Mouse (Mus musculus) spleen, postnatal 10 days (tissue): ENCODE data around the gene Gm49711.

ENCODE experiments used
- DNase-seq, 2 experiments: peaks; one replicate each; pipeline ENCODE4 v3.0.0; 2021 to 2022; ENCODE audit warnings: low spot score in 2 of 2

Gene Gm49711

GRCm38 (mm10) chr16:92057852-92058643 is at the start of gene Gm49711, which contains the start of the genes Mrps6 and Slc5a3:
TSS of gene Gm49711 (plus strand) at chr16:92058316.
TSS of gene Mrps6 (plus strand) at chr16:92058270.
TSS of gene Slc5a3 (plus strand) at chr16:92058322.
- DNase-seq: peak; percentile 85

DNA sequence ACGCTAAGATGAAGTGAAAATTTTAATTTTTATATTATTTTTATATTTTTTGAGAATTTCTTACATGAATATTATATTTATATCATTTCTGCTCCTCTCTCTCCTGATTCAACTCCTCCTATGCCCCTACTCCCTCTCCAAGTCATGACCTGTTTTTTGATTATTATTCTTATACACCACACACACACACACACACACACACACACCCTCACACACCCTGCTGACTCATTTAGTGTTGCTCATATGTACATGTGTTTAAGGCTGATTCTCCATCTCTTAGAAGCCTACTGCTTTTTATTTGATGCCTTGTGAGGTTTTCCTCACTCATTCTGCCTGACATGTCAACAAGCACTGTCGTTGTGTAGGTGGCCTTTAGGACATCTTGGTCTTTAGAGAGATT is 48.5 kb upstream of the Gm49711 start:
- DNase-seq: no peak

- DNase-seq: no peak
Measured at GRCm38 (mm10) chr16:92016792-92017191, 41.3 kb upstream of the Gm49711 start.

DNA sequence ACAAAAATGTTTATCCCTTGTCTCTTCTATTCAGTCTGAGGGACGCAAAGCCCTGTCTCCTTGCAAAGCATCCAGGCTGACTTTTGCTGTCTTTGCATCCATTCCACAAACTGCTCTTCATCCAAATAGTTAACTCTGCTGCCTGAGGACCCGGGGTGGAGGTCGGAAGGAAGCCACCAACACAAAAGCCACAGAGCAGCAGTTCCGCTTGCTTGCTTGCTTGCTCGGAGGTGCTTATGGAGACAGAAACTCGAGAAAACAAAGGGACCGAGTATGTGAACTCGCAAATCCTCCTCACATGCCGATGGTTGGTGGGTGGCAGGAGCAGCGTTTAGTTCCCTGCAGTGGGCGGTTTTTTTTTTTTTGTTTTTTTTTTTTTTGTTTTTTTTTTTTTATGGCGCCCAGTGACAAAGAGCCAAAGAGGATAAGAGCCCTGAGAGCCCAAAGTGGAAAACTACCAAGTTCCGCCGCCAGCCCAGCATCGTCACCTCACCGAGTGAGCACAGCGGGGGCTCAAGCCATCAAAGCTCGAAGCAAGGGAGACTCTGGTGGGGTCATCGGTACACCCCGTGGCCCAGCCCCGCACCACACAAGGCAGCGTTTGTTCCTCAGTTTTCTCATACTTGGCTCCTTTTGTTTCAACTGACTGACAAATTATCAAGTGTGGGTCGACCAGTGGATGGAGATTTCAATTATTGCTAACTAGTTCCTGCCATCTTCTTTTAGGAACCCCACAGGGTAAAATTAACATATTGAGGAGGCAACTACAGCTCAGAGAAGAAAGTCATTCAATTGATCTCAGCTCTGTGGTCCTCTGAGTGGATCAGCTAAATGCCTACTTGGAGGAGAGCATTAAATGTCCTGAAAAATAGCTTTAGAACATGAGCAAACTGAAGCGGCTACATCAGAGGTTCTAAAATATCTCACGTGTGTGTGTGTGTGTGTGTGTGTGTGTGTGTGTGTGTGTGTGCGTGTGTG is 38.7 kb upstream of the Gm49711 start:
- DNase-seq: peak; percentile 10 to 35

DNA sequence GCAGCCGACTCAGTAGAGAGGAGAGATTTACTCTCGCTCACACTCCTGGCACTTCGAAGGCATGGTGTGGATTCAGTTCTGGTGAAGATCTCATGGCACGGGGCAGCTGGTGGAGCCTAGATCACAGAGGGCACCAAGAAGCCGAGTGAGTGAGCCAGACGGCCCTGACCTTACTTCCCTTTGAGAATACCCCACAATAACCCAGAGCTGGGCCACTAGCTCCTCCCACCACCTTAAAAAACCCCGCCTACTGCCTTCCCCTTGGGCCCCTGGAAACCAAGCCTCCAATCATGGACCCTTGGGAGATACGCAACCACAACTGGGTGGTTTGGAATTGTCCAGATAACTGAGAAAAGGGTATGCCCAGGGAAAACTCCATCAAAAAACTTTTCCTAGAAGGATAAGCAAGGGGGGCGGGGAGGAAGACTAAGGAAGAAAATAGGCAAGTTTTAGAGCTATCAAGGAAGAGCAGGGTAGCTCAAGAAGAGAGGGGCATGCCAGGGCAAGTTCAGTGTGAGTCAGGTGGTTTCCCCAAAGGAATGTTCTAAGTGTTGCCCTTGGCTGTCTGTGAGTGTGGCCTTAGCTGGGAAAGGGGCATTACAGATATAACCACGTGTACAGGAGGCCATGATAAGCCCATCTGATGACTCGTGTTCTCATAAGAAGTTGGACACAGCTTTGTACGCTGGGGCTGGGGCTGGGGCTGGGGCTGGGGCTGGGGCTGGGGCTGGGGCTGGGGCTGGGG is 36.3 kb upstream of the Gm49711 start:
- no peak for DNase-seq

DNA sequence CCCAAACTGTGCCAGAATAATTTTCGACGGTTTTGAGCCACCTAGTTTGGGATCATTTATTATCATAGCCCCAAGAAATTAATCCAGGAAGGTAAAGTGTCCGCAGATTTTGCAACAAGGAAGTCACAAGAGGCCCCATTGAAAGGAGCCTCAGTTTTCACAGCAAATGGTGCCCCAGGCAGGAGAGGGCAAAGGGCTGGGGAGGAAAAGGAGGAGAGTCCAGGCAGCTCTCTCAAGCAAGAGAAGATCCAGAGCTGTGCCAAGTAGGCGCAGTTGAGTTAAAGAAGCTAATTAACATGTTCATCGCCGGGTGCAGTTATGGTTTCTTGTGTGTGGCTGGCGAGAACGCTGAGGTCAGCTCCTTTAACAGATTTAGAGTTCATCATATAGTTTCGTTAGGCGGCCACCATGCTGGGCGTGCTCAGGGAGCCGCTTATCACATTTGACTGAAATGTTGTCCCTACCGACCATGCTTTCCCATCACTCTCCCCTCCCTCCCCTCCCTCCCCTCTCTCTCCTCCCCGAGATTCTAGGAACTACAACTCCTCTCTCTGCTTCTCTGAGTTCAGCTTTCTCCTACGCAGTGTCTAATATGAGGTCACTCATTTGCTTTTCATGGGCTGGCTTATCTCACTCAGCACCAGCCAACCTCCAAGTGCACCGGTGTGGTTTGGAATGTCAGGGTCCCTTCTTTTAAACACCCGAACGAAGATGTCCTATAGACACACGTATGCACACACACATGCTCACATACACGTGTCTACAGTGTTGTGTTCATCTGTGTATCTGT is 35.4 kb upstream of the Gm49711 start:
- no peak for DNase-seq

- DNase-seq: no peak
Measured at GRCm38 (mm10) chr16:92033286-92033685, 24.8 kb upstream of the Gm49711 start.

- DNase-seq: no peak
Measured at GRCm38 (mm10) chr16:92034676-92035075, 23.4 kb upstream of the Gm49711 start.

DNA sequence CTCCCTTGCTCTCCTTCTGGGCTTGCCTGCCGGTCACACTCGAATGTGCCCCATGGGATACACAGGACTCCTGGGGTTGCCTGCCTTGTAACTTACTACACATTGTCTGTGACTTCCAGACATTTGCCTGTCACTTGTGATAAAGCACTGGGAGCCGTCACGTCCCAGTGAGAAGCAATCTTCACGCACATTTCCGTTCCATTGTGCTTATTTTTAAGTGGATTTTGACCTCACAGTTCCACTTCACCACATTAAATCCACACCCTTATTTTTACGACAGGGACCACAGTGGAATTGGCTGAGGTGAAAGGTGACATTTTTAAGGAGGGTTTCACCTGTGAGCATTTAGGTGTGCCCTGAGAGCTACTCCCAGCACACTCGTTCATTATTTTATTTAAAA is 21.4 kb upstream of the Gm49711 start:
- DNase-seq: no peak

DNA sequence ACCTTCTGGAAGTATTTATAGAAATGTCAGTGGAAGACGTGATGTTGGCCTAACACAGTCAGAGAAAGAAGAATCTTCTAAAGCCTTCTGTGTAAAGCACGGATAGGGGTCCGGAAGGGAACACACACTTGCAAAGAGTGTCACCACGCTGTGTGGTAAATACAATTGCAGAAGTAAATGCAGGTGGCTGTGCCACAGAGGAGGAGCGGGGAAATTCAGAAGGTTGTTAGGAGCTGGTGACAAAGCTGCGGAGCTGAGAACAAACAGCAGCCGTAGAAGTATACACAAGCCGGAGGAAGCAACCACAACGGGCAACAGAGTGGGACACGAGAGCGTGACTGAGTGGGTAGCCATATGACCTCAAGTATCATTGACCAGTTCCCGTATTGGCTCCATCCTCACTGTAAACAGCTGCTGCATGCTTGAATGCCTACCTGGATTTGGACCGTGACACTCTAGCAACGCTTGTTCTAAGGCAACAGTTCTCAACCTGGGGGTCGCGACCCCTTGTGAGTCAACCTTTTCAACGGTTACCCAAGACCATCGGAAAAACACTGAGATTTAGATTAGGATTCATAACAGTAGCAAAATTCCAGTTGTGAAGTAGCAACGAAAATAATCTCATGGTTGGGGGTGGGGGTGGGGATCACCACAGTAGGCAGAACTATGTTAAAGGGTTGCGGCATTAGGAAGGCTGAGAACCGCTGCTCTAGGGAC is 20.1 kb upstream of the Gm49711 start:
- DNase-seq: peak in 1 of 2 experiments; percentile 31

DNA sequence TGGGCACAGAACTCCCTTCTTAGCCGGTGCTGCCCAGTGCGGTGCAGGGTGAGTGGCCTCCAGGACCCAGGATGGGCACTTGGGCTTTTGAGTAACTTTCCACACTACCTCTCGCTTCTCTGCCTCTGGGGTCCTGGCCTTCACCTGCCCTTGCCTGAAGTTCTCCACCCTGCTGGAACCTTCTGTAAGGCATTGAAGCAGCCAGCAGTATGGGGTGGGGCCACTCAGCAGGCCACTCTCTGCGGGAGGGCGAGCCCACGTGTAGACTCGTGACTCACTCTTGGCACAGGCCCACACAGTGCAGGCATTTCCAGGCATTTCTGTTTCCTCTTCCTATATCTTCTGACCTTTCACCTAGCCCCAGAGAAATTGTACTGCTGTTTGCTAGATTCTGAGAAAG is 18.7 kb upstream of the Gm49711 start:
- DNase-seq: no peak

DNA sequence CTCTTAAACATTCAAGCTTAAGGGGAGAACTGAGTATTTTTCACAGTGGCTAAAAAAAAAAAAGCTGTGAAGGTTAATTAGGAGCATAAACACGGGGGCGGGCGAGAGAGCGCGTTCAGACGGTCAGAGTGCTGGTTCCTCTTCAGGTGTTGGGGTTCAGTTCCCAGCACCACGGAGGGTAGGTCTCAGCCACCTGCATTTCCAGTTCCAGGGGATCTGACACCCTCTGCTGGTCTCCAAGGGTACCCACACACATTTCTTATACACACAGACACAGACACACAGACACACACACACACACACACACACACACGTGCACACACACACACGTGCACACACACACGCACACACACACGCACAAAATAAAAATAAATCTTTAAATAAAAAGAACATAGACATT is 18.1 kb upstream of the Gm49711 start:
- DNase-seq: no peak

DNA sequence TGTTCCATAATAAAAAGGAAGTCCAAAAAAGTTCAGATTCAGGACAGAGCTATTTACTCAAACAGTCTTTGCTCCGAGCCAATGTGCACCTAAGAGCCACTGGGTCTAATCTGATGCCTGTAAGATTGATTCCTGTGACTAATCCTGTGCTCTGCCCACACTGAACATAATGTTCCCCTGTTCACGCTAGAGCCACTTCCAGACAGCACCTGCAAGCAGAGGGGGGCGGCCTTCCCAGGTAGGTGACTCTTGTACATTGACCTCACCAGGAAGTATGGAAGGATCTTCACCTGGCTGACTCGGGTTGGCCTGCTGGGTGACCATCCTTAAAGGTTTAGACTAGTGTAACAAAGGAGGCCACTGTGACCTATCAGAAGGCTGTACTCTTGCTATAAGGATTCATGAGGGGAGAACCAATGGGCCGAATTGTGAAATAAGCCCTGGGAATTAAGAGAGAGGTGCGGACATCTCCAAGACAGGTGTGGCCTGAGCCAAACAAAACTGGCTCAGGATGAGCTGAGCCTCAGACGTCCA is 6.3 kb upstream of the Gm49711 start:
- no peak for DNase-seq

DNA sequence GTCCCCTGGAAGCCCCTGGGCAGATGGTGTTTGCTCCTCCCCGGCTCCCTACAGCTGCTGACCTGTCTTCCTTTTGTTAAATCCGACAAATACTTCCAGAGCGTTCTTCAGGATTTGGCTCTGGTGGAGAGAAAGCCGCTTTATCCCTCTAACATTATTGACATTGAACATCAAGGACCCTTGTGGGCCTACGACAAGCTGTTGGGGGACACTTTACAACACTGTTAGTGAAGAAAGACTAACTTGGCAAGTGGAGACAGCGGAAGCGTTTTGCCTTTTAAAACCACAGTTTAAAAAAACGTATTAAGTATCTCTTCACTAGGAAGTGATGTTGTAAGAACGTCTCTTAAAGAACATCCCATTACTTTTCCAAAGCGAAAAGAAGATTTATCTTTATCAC is 5.5 kb upstream of the Gm49711 start:
- no peak for DNase-seq

DNA sequence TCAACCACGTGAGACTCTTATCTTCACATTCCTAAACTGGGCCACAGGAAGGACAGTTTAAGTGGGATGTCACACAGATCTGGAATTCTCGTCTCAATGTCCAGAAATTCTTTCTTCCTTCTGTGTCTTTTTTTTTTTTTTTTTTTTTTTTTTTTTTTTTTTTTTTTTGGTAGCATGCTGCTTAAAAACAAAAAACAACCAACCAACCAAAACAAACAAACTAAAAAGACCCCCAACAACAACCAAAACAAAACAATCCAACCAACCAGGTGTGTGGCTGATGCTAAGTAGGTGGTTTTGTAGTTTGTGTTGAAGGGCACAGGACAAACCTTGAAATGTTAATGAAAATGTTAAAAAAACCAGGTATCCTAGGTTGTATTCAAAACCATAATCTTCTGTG is 1.4 kb upstream of the Gm49711 start:
- DNase-seq: no peak

DNA sequence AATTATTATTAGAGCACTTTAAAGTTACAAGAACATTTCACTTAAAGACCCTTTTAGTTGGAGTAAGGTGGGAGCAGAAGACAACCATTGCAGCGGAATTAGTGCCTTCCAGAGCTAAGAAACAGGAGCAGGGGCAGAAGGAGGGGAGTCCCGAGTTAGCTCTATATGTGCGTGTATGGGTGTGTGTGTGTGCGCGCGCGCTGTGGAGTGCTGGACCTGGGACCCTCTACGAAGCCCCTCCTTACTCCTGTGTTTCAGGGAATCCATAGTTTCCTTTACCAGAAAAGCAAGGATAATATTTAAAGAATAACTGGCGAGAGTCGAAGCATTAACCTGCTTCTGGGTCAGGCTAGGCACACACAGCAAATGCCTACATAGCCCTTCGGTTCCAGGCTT is 662 bp upstream of the Gm49711 start:
- no peak for DNase-seq

DNA sequence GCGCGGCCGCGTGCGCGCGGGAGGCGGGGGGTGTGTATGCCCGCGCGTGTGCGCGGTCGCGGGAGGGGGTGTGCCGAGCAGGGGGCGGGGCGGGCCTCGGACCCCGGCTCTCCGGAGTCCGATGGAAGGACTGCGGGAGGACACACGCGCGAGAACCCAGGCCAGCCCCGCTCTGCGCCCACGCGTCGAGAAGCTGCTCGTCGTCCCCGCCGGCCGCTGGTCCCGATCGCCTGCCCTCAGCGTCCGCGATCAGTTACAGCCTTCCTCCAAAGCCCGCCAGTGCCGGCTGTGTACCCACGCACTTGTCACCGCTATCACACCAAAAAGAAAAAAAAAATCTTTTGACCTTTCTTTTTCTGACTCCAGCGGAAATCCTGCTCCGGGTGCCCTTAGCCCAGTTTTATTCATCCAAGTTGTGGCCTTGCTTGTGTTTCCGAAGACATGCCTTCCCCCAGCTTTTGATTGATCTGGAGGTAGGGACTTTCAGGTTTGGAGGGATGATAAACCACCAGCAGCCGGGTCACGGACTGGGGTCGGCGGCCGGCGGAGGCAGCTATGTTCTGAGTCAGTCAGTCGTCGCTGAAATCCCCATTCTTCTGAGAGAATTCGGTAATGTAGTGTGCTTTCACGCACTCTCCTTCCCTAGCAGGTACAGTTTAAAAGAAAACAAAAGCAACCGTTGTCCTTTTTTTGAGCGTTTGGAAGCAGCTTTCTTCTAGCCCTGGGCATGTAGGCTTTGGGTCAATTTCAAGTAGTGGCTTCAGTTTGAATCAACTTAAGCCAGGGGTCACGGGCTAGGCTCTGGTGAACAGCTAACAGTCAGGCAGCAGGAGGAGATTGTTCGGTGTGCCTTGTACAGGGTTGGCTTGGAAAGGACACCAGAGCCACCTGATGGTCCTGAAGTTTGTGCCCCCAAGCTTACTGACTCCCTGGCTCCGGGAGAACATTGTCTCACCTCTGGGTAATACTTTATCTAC is 816 bp downstream of the Gm49711 start:
- DNase-seq: peak; percentile 19 to 33

GRCm38 (mm10) chr16:92060213-92060612 is 2.1 kb downstream of the Gm49711 start:
- DNase-seq: no peak

- DNase-seq: no peak
Measured at GRCm38 (mm10) chr16:92061586-92061985, 3.5 kb downstream of the Gm49711 start.
